Mouse (Mus musculus) spleen, adult 2 months (tissue): Measurements from ENCODE around the gene Gabrr1. TPM values are rescaled to one million over a fixed set of nuclear protein-coding genes. Genes with fewer than 3 reads are reported as not detected.
A peak's percentile ranks its signal among the peaks of the same experiment; 100 is the strongest.

Experiments
- DNase-seq, 2 experiments: peaks; one replicate each; pipeline versions ENCODE4 v3.0.0 to v3.0.0-alpha.2; 2012 to 2021; ENCODE audit warnings: low spot score in 2 of 2, low read depth in 1 of 2
- H3K27ac ChIP-seq: fragments of 200-500 bp; 2 replicates; pipeline ENCODE4 v1.5.1; 2012; ENCODE audit warnings: low read length, inconsistent platforms; ENCODE audit not compliant: insufficient read depth
- H3K27me3 ChIP-seq: fragments of 200-500 bp; 2 replicates; pipeline ENCODE4 v1.6.1; 2012; ENCODE audit warnings: mild to moderate bottlenecking, moderate library complexity, low read length, inconsistent platforms; ENCODE audit not compliant: control insufficient read depth, insufficient read depth
- H3K36me3 ChIP-seq: fragments of 200-500 bp; 2 replicates; pipeline ENCODE4 v1.6.1; 2012; ENCODE audit warnings: mild to moderate bottlenecking, low read length, inconsistent platforms; ENCODE audit not compliant: control insufficient read depth, insufficient read depth
- H3K4me1 ChIP-seq: fragments of 200-500 bp; 2 replicates; pipeline ENCODE4 v1.6.1; 2011; ENCODE audit warnings: inconsistent platforms; ENCODE audit not compliant: control insufficient read depth, insufficient read depth, insufficient read length
- H3K4me3 ChIP-seq: fragments of 200-500 bp; 2 replicates; pipeline ENCODE4 v1.5.1; 2011; ENCODE audit warnings: mild to moderate bottlenecking, inconsistent platforms; ENCODE audit not compliant: insufficient read depth, insufficient read length; ENCODE audit errors: extremely low read depth
- CTCF ChIP-seq: fragments of 200-500 bp; IDR thresholded peaks from 2 replicates; pipeline ENCODE4 v1.5.1; 2011; ENCODE audit warnings: mild to moderate bottlenecking, inconsistent platforms; ENCODE audit not compliant: insufficient read depth, insufficient read length, insufficient replicate concordance; ENCODE audit errors: extremely low read depth
- POLR2A ChIP-seq: fragments of 200-500 bp; IDR thresholded peaks from 2 replicates; pipeline ENCODE4 v1.6.1; 2011; ENCODE audit warnings: low read depth, low read length, inconsistent platforms
- WGBS: fragments of 180-500 bp; shearing (Covaris S2); methylation state at CpG from one replicate; pipeline ENCODE4 v1.1.7; 2018; 5-methylcytosine and 5-hydroxymethylcytosine counted together
- polyA plus RNA-seq: library from polyadenylated mRNA; depleted of rRNA; stranded (reverse); fragments of >200 nt; gene quantifications from 2 replicates; pipeline ENCODE4 v1.2.3, GENCODE M21; 2012

Gabrr1 gene
- polyA plus RNA-seq, 1 experiment = not detected

DNA sequence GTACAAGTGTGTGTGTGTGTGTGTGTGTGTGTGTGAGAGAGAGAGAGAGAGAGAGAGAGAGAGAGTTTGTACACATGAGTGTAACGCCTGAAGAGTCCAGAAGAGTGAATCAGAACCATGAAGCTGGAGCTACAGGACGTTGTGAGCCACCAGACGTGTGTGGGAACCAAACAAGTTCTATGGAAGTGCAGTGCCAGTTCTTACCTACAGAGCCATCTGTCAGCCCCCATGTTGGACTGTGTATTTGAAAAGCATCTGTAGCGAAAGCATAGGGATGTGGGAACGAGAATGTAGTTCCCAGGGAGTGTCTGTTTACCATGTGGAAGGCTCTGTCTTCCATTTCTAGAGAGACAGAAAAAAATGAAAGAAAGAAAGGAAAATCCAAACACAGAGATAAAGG is 51.2 kb downstream of the Gabrr1 start:
- 86% methylated on average over 5 of the region's 5 CpGs for WGBS
- Histone ChIP-seq H3K4me1 (no peaks in the 10 kb centered on the region), H3K27ac (no peak overlapping the region), H3K4me3 (no peak overlapping the region), H3K36me3 (no peaks in the 10 kb centered on the region), H3K27me3 (peaks cover 2% of the 10 kb centered on the region; the same call in 1 of the 2 replicates)
- no peak for DNase-seq
- no peak for TF ChIP-seq CTCF
- TF ChIP-seq POLR2A = no peak

DNA sequence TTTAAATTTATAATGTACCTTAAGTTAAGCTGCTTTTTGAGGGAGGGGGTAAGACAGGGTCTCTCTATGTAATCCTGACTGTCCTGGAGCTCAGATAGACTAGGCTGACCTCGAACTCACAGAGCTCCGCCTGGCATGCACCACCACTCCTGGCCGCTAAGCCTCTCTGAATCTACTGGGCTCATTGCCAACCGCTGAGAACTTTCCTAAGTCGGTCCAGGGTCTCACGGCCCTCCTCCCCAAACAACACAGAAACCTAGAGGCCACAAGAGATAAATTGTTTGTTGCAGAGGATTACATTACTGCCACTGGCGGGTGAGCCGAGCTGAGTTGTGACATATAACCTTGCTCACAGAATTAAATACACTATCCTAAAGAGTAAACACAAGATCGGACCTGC is 55.8 kb downstream of the Gabrr1 start:
- no peak for DNase-seq

DNA sequence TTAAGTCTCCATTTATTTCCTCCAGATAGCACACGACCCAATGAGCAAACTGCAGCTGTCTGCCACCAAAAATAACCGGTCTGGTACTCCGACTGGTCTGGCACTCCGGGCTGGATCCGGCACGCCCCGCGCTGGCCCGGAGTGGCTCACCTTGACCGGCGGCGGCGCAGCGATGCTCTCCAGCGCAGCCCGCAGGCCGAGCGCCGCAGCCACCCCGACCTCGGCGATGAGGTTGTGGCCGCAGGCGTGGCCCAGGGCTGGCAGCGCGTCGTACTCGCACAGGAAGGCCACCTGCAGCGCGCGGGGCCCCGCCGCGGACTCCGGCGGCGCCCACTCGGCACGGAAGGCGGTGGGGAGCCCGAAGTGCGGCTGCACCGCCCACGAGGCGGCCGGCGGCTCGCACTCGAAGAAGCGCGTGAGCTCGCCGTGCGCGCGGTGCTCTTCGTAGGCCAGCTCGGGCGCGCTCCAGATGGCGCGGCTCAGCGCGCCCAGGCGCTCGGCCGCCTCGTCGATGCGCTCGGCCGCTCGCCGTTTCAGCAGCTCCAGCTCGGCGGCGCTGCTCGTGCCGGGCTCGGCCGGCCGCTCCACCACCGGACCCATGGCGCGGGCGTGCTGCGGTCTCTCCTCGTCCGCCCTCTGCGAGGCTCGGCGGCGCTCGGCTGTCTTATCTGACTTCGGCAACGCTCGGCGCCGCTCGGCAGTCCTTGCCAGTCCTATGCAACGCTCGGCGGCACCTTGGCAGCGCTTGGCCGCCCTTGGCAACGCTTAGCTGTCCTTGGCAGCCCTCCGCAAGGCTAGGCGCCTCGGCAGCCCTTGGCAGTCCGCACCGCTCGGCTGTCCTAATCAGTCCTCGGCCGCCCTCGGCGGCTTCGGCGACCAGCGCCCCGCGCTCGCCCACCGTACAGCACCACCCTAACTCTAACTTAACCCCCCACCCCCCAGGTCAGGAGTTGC is 56.7 kb downstream of the Gabrr1 start:
- 1% methylated on average over 119 of the region's 123 CpGs for WGBS
- peak in 1 of 2 experiments; percentile 29 for DNase-seq
- H3K27me3 ChIP-seq = peaks cover 13% of the 10 kb centered on the region; the same call in 1 of the 2 replicates
- peak overlapping the region; percentile 58 for H3K4me3 ChIP-seq
- TF ChIP-seq CTCF = no peak
- TF ChIP-seq POLR2A = no peak
- no peaks in the 10 kb centered on the region for H3K36me3 ChIP-seq
- H3K4me1 ChIP-seq = peaks cover 9% of the 10 kb centered on the region; the same call in 1 of the 2 replicates
- H3K27ac ChIP-seq = peak overlapping the region; percentile 35; the same call in 1 of the 2 replicates

More for the DNA sequence above, 55.8 kb downstream of the Gabrr1 start:
- no peak for TF ChIP-seq POLR2A
- no peak for TF ChIP-seq CTCF
- no peaks in the 10 kb centered on the region for H3K36me3 ChIP-seq
- H3K4me3 ChIP-seq = no peak overlapping the region
- 44% methylated on average over 9 of the region's 9 CpGs for WGBS
- H3K27me3 ChIP-seq = peaks cover 13% of the 10 kb centered on the region; the same call in 1 of the 2 replicates
- H3K4me1 ChIP-seq = peaks cover 9% of the 10 kb centered on the region; the same call in 1 of the 2 replicates
- no peak overlapping the region for H3K27ac ChIP-seq

DNA sequence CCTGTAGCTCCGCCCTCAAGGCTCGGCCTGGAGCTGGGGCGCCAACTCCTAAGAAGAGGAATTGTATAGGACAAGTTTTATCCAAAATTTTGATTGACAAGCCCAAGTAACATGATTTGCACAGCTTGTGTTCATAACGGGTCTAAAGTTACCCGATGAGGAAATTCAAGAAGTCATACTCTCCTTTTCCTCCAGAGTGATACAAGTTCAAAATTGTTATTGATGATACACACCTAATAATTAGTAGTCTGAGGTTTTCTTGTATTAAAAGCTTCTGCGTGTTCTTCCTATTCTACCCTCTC is 57.4 kb downstream of the Gabrr1 start, which contains the start of gene Pm20d2:
Gene Pm20d2 (minus strand): TSS at position 3 of the 302 bp plus-strand sequence.
- Histone ChIP-seq H3K36me3 (no peaks in the 10 kb centered on the region), H3K27me3 (peaks cover 13% of the 10 kb centered on the region; the same call in 1 of the 2 replicates), H3K4me3 (peak within 1 kb of the TSS; percentile 58), H3K4me1 (peaks cover 9% of the 10 kb centered on the region; the same call in 1 of the 2 replicates), H3K27ac (peak within 1 kb of the TSS; percentile 35; the same call in 1 of the 2 replicates)
- 19% methylated on average over 6 of the region's 6 CpGs for WGBS
- DNase-seq = no peak
- TF ChIP-seq CTCF (no peak), POLR2A (no peak)

DNA sequence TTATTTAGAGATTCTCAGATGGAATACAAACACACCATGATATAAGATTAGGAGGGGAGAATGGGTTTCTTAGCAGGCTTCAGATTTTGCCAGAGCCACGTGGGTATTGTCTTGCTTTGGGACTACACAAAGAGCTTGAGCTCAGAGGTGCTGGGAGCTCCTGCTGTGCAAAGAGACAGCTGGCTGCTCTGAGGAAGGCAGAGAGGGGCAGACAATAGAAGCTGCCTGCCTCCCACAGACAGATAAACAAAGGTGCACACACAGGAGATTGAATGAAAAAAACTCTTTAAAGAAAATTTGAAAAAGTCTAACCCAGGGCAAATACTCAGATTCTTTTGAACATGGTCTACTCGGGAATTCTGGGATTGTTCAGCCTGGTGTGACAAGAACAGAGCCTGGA is 65.8 kb downstream of the Gabrr1 start:
- 38% methylated on average over 2 of the region's 2 CpGs for WGBS
- TF ChIP-seq CTCF = no peak
- H3K4me3 ChIP-seq = no peak overlapping the region

DNA sequence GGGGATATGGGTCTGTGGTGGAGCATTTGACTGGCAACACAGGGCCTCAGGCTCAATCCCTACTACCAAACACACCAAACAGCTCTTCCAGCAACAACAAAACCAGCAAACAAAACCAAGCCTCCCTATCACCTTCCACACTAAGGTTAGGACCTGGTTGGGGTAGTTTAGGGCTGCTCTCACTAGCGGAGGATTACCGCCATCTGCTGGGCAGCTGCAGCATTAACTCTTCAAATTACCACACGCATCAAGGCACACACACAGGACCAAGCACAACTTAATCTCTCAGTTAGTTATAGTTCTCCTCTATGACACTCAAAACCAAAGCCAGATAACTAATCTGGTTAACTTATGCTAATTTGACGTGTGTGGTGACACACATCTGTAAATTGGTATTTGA is 72.4 kb downstream of the Gabrr1 start:
- peak in 1 of 2 experiments; percentile 35 for DNase-seq

More for the DNA sequence above, 65.8 kb downstream of the Gabrr1 start:
- Histone ChIP-seq H3K27me3 (no peaks in the 10 kb centered on the region), H3K4me1 (no peaks in the 10 kb centered on the region), H3K36me3 (no peaks in the 10 kb centered on the region), H3K27ac (no peak overlapping the region)
- DNase-seq = no peak

More for the DNA sequence above, 72.4 kb downstream of the Gabrr1 start:
- no peak for TF ChIP-seq POLR2A
- peak; percentile 51; the same call in 1 of the 2 replicates for TF ChIP-seq CTCF
- peaks cover 5% of the 10 kb centered on the region for H3K4me1 ChIP-seq
- H3K27ac ChIP-seq = no peak overlapping the region
- no peak overlapping the region for H3K4me3 ChIP-seq
- peaks cover 9% of the 10 kb centered on the region for H3K27me3 ChIP-seq
- 21% methylated on average over 4 of the region's 4 CpGs for WGBS
- no peaks in the 10 kb centered on the region for H3K36me3 ChIP-seq
